Mouse (Mus musculus) heart, postnatal 14 days (tissue): Measurements from ENCODE around the gene Tspoap1. TPM values are rescaled to one million over a fixed set of nuclear protein-coding genes. Genes with fewer than 3 reads are reported as not detected.
A peak's percentile ranks its signal among the peaks of the same experiment; 100 is the strongest.

ENCODE experiments used
- DNase-seq, 2 experiments: peaks; one replicate each; pipeline ENCODE4 v3.0.0; 2021 to 2022
- intact Hi-C: fragments of 180-260 bp; cut with DNase I; formaldehyde crosslinking; loops from one replicate; pipeline ENCODE4 v1.15.1; 2025
- total RNA-seq, 2 experiments: library from RNA; stranded (reverse); gene quantifications; 2 replicates each; pipeline ENCODE4 v1.2.3; 2021

Tspoap1 gene
- total RNA-seq, 2 experiments from 2014 or later, result 0.17 to 0.19 TPM

- DNase-seq, result no peak
- intact Hi-C loops, result no loop called here
These were observed 2.0 kb upstream of the Tspoap1 start for GRCm38 (mm10) chr11:87758161-87758911.

GRCm38 (mm10) chr11:87758957-87759608, 1.3 kb upstream of the Tspoap1 start:
- intact Hi-C loops, result no loop called here
- DNase-seq, result no peak

- DNase-seq, result no peak
- intact Hi-C loops, result no loop called here
These were observed 734 bp upstream of the Tspoap1 start for GRCm38 (mm10) chr11:87759609-87760005.

GRCm38 (mm10) chr11:87761181-87761721, 910 bp downstream of the Tspoap1 start:
- intact Hi-C loops, result no loop called here
- no peak for DNase-seq

GRCm38 (mm10) chr11:87761806-87762701, 1.7 kb downstream of the Tspoap1 start:
- DNase-seq, result no peak
- intact Hi-C loops, result no loop called here

GRCm38 (mm10) chr11:87762702-87763385, 2.5 kb downstream of the Tspoap1 start:
- intact Hi-C loops, result no loop called here

GRCm38 (mm10) chr11:87763511-87763987, 3.2 kb downstream of the Tspoap1 start:
- DNase-seq, result no peak
- intact Hi-C loops, result no loop called here

More at GRCm38 (mm10) chr11:87762702-87763385, 2.5 kb downstream of the Tspoap1 start:
- DNase-seq, result no peak

- intact Hi-C loops, result no loop called here
These were observed 3.9 kb downstream of the Tspoap1 start for GRCm38 (mm10) chr11:87763988-87764876.

GRCm38 (mm10) chr11:87768745-87769144, 8.4 kb downstream of the Tspoap1 start:
- no peak for DNase-seq
- intact Hi-C loops, result no loop called here

More at GRCm38 (mm10) chr11:87763988-87764876, 3.9 kb downstream of the Tspoap1 start:
- DNase-seq, result no peak

- DNase-seq, result peak; percentile 64 to 80
- intact Hi-C loops, result loop anchor here (1.0 kb wide), 1 partner anchor 109 kb away; the partner anchor contains the start of gene Rnf43
These were observed 10.6 kb downstream of the Tspoap1 start for GRCm38 (mm10) chr11:87770989-87771388.

GRCm38 (mm10) chr11:87772354-87772753, 12.0 kb downstream of the Tspoap1 start:
- DNase-seq, result no peak
- intact Hi-C loops, result no loop called here

- intact Hi-C loops, result no loop called here
- DNase-seq, result peak; percentile 24 to 40
These were observed 17.9 kb downstream of the Tspoap1 start for GRCm38 (mm10) chr11:87778100-87778765.

- no peak for DNase-seq
- intact Hi-C loops, result no loop called here
These were observed 18.6 kb downstream of the Tspoap1 start for GRCm38 (mm10) chr11:87778915-87779314.

- no peak for DNase-seq
- intact Hi-C loops, result no loop called here
These were observed 19.1 kb downstream of the Tspoap1 start for GRCm38 (mm10) chr11:87779392-87779791.

GRCm38 (mm10) chr11:87780130-87780529, 19.8 kb downstream of the Tspoap1 start:
- intact Hi-C loops, result no loop called here
- DNase-seq, result no peak

- DNase-seq, result no peak
These were observed 29.7 kb downstream of the Tspoap1 start for GRCm38 (mm10) chr11:87790088-87790487.

GRCm38 (mm10) chr11:87793460-87793859, 33.1 kb downstream of the Tspoap1 start, which contains the start of gene Mpo:
Mpo (plus strand) TSS chr11:87793581.
- intact Hi-C loops, result no loop called here
- DNase-seq, result no peak

More at GRCm38 (mm10) chr11:87790088-87790487, 29.7 kb downstream of the Tspoap1 start:
- intact Hi-C loops, result no loop called here

GRCm38 (mm10) chr11:87801711-87802275, 41.5 kb downstream of the Tspoap1 start:
- peak; percentile 12 to 23 for DNase-seq

More at GRCm38 (mm10) chr11:87801711-87802275, 41.5 kb downstream of the Tspoap1 start:
- intact Hi-C loops, result no loop called here
